Mouse (Mus musculus): ENCODE measurements at regions not wholly inside any gene's neighbourhood (a gene's known extent, or its start where the extent isn't known, plus 50 kb on each side); places are given as distances from the start of the nearest gene placed in this dataset.

DNA sequence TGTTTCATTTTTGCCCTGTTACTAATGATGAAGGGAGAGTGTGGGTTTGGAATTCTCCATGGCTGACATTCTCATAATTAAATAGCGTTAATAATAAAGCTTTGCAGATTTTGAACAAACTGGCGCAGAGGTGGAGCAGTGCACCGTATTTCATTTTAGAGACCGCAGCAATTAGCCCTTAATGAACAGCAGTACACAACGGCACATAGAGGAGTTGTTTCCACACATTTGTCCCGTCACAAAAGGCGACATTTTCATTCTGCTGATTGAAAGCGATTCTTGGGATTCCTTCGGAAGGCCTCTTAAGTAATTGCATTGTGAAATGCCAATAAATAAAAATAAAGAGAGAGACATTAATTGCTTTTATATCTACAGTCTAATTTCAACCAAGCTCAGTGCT is 61.6 kb downstream of the Irx6 start:
- TF ChIP-seq CTCF (IDR thresholded peaks at IDR 0.05; ENCODE audit: control insufficient read depth, insufficient read depth, insufficient read length) (no peak), USF1 (IDR thresholded peaks at IDR 0.05; ENCODE audit: low read depth) (no peak), FOSL1 (IDR thresholded peaks at IDR 0.05; ENCODE audit: insufficient read depth, low read length, poor library complexity, severe bottlenecking) (no peak), MYOG (IDR thresholded peaks at IDR 0.05; ENCODE audit: control insufficient read depth, extremely low read depth, insufficient read length) (no peak)

All from C2C12 (cell line).